Mouse (Mus musculus): ENCODE measurements at regions not wholly inside any gene's neighbourhood (a gene's known extent, or its start where the extent isn't known, plus 50 kb on each side); places are given as distances from the start of the nearest gene placed in this dataset.

- H3K27me3 ChIP-seq (ENCODE audit: control insufficient read depth, insufficient read depth, low read length): no peaks in the 10 kb centered on the region
- no peak overlapping the region for H3K4me3 ChIP-seq (ENCODE audit: control insufficient read depth in 1 of 2, insufficient read depth in 1 of 2, low read depth in 1 of 2, low read length in 2 of 2)
- no peak overlapping the region for H3K27ac ChIP-seq (replicated peaks in 1 of 2; ENCODE audit: control insufficient read depth in 1 of 2, insufficient read depth in 1 of 2, low read depth in 2 of 2, low read length in 2 of 2)
- 82% methylated on average over 4 of the region's 4 CpGs for WGBS
- no peak overlapping the region for H3K4me2 ChIP-seq (ENCODE audit: low read length)
- no peaks in the 10 kb centered on the region for H3K36me3 ChIP-seq (ENCODE audit: control insufficient read depth, insufficient read depth, low read length)
- no peaks in the 10 kb centered on the region for H3K4me1 ChIP-seq (ENCODE audit: control insufficient read depth in 2 of 2, insufficient read depth in 2 of 2, low read length in 2 of 2)
- ATAC-seq (ENCODE audit: insufficient number of reproducible peaks, insufficient read depth, low FRiP score, low read depth): no peak
- H3K9ac ChIP-seq (ENCODE audit: low read length): no peak overlapping the region
- no peaks in the 10 kb centered on the region for H3K9me3 ChIP-seq (ENCODE audit: control insufficient read depth, low read length)
Observed at GRCm38 (mm10) chr3:18295921-18296320, 347.7 kb downstream of the Cypt12 start.

- no peak for ATAC-seq (ENCODE audit: insufficient number of reproducible peaks, insufficient read depth, low FRiP score, low read depth)
- Histone ChIP-seq H3K9me3 (ENCODE audit: control insufficient read depth, low read length) (no peaks in the 10 kb centered on the region), H3K4me2 (ENCODE audit: low read length) (no peak overlapping the region), H3K4me1 (ENCODE audit: control insufficient read depth in 2 of 2, insufficient read depth in 2 of 2, low read length in 2 of 2) (no peaks in the 10 kb centered on the region), H3K4me3 (ENCODE audit: control insufficient read depth in 1 of 2, insufficient read depth in 1 of 2, low read depth in 1 of 2, low read length in 2 of 2) (no peak overlapping the region), H3K9ac (ENCODE audit: low read length) (no peak overlapping the region), H3K27me3 (ENCODE audit: control insufficient read depth, insufficient read depth, low read length) (no peaks in the 10 kb centered on the region), H3K27ac (replicated peaks in 1 of 2; ENCODE audit: control insufficient read depth in 1 of 2, insufficient read depth in 1 of 2, low read depth in 2 of 2, low read length in 2 of 2) (no peak overlapping the region), H3K36me3 (ENCODE audit: control insufficient read depth, insufficient read depth, low read length) (no peaks in the 10 kb centered on the region)
- 73% methylated on average over 3 of the region's 3 CpGs for WGBS
Observed at GRCm38 (mm10) chr3:18298699-18299098, 350.5 kb downstream of the Cypt12 start.

- H3K36me3 ChIP-seq (ENCODE audit: control insufficient read depth, insufficient read depth, low read length): no peaks in the 10 kb centered on the region
Observed at GRCm38 (mm10) chr3:18299502-18299901, 351.3 kb downstream of the Cypt12 start.

GRCm38 (mm10) chr3:18319433-18319832, 371.2 kb downstream of the Cypt12 start:
- Histone ChIP-seq H3K9me3 (ENCODE audit: control insufficient read depth, low read length) (no peaks in the 10 kb centered on the region), H3K4me3 (ENCODE audit: control insufficient read depth in 1 of 2, insufficient read depth in 1 of 2, low read depth in 1 of 2, low read length in 2 of 2) (no peak overlapping the region), H3K27ac (replicated peaks in 1 of 2; ENCODE audit: control insufficient read depth in 1 of 2, insufficient read depth in 1 of 2, low read depth in 2 of 2, low read length in 2 of 2) (no peak overlapping the region), H3K9ac (ENCODE audit: low read length) (no peak overlapping the region), H3K4me2 (ENCODE audit: low read length) (no peak overlapping the region), H3K36me3 (ENCODE audit: control insufficient read depth, insufficient read depth, low read length) (no peaks in the 10 kb centered on the region), H3K4me1 (ENCODE audit: control insufficient read depth in 2 of 2, insufficient read depth in 2 of 2, low read length in 2 of 2) (no peaks in the 10 kb centered on the region), H3K27me3 (ENCODE audit: control insufficient read depth, insufficient read depth, low read length) (no peaks in the 10 kb centered on the region)
- no peak for ATAC-seq (ENCODE audit: insufficient number of reproducible peaks, insufficient read depth, low FRiP score, low read depth)
- 81% methylated on average over 2 of the region's 2 CpGs for WGBS

More at GRCm38 (mm10) chr3:18299502-18299901, 351.3 kb downstream of the Cypt12 start:
- Histone ChIP-seq H3K27me3 (ENCODE audit: control insufficient read depth, insufficient read depth, low read length) (no peaks in the 10 kb centered on the region), H3K4me2 (ENCODE audit: low read length) (no peak overlapping the region), H3K4me3 (ENCODE audit: control insufficient read depth in 1 of 2, insufficient read depth in 1 of 2, low read depth in 1 of 2, low read length in 2 of 2) (no peak overlapping the region), H3K9me3 (ENCODE audit: control insufficient read depth, low read length) (no peaks in the 10 kb centered on the region), H3K4me1 (ENCODE audit: control insufficient read depth in 2 of 2, insufficient read depth in 2 of 2, low read length in 2 of 2) (no peaks in the 10 kb centered on the region), H3K27ac (replicated peaks in 1 of 2; ENCODE audit: control insufficient read depth in 1 of 2, insufficient read depth in 1 of 2, low read depth in 2 of 2, low read length in 2 of 2) (no peak overlapping the region), H3K9ac (ENCODE audit: low read length) (no peak overlapping the region)
- ATAC-seq (ENCODE audit: insufficient number of reproducible peaks, insufficient read depth, low FRiP score, low read depth): no peak
- 42% methylated on average over 2 of the region's 2 CpGs for WGBS

GRCm38 (mm10) chr3:18333182-18333581, 385.0 kb downstream of the Cypt12 start:
- Histone ChIP-seq H3K36me3 (ENCODE audit: control insufficient read depth, insufficient read depth, low read length) (no peaks in the 10 kb centered on the region), H3K4me1 (ENCODE audit: control insufficient read depth in 2 of 2, insufficient read depth in 2 of 2, low read length in 2 of 2) (no peaks in the 10 kb centered on the region), H3K27me3 (ENCODE audit: control insufficient read depth, insufficient read depth, low read length) (no peaks in the 10 kb centered on the region), H3K4me3 (ENCODE audit: control insufficient read depth in 1 of 2, insufficient read depth in 1 of 2, low read depth in 1 of 2, low read length in 2 of 2) (no peak overlapping the region), H3K27ac (replicated peaks in 1 of 2; ENCODE audit: control insufficient read depth in 1 of 2, insufficient read depth in 1 of 2, low read depth in 2 of 2, low read length in 2 of 2) (no peak overlapping the region), H3K9ac (ENCODE audit: low read length) (no peak overlapping the region), H3K9me3 (ENCODE audit: control insufficient read depth, low read length) (no peaks in the 10 kb centered on the region), H3K4me2 (ENCODE audit: low read length) (no peak overlapping the region)
- ATAC-seq (ENCODE audit: insufficient number of reproducible peaks, insufficient read depth, low FRiP score, low read depth): no peak

GRCm38 (mm10) chr3:18339189-18339588, 391.0 kb downstream of the Cypt12 start:
- Histone ChIP-seq H3K9me3 (ENCODE audit: control insufficient read depth, low read length) (no peaks in the 10 kb centered on the region), H3K9ac (ENCODE audit: low read length) (no peak overlapping the region), H3K27me3 (ENCODE audit: control insufficient read depth, insufficient read depth, low read length) (no peaks in the 10 kb centered on the region), H3K27ac (replicated peaks in 1 of 2; ENCODE audit: control insufficient read depth in 1 of 2, insufficient read depth in 1 of 2, low read depth in 2 of 2, low read length in 2 of 2) (no peak overlapping the region), H3K4me3 (ENCODE audit: control insufficient read depth in 1 of 2, insufficient read depth in 1 of 2, low read depth in 1 of 2, low read length in 2 of 2) (no peak overlapping the region), H3K36me3 (ENCODE audit: control insufficient read depth, insufficient read depth, low read length) (no peaks in the 10 kb centered on the region), H3K4me2 (ENCODE audit: low read length) (no peak overlapping the region), H3K4me1 (ENCODE audit: control insufficient read depth in 2 of 2, insufficient read depth in 2 of 2, low read length in 2 of 2) (no peaks in the 10 kb centered on the region)
- no peak for ATAC-seq (ENCODE audit: insufficient number of reproducible peaks, insufficient read depth, low FRiP score, low read depth)
- WGBS: 67% methylated on average over 1 of the region's 1 CpGs

GRCm38 (mm10) chr3:18341757-18342156, 393.5 kb downstream of the Cypt12 start:
- no peak overlapping the region for H3K4me3 ChIP-seq (ENCODE audit: control insufficient read depth in 1 of 2, insufficient read depth in 1 of 2, low read depth in 1 of 2, low read length in 2 of 2)
- no peak overlapping the region for H3K4me2 ChIP-seq (ENCODE audit: low read length)
- H3K27me3 ChIP-seq (ENCODE audit: control insufficient read depth, insufficient read depth, low read length): no peaks in the 10 kb centered on the region
- H3K9me3 ChIP-seq (ENCODE audit: control insufficient read depth, low read length): no peaks in the 10 kb centered on the region
- ATAC-seq (ENCODE audit: insufficient number of reproducible peaks, insufficient read depth, low FRiP score, low read depth): no peak
- H3K9ac ChIP-seq (ENCODE audit: low read length): no peak overlapping the region
- no peak overlapping the region for H3K27ac ChIP-seq (replicated peaks in 1 of 2; ENCODE audit: control insufficient read depth in 1 of 2, insufficient read depth in 1 of 2, low read depth in 2 of 2, low read length in 2 of 2)
- 81% methylated on average over 8 of the region's 8 CpGs for WGBS
- no peaks in the 10 kb centered on the region for H3K4me1 ChIP-seq (ENCODE audit: control insufficient read depth in 2 of 2, insufficient read depth in 2 of 2, low read length in 2 of 2)
- H3K36me3 ChIP-seq (ENCODE audit: control insufficient read depth, insufficient read depth, low read length): no peaks in the 10 kb centered on the region
